Mouse (Mus musculus): ENCODE data around the gene Sec14l1. TPM values are rescaled to one million over a fixed set of nuclear protein-coding genes. Genes with fewer than 3 reads are reported as not detected.

The Sec14l1 gene
- total RNA-seq, 2 experiments from 2014 or later, result 198 to 229 TPM

GRCm38 (mm10) chr11:117089673-117090419 lies 25.1 kb upstream of the Sec14l1 start:
- DNase-seq (ENCODE audit: extremely low spot score in 1 of 2, low spot score in 2 of 2), result no peak
- intact Hi-C loops (cut with DNase I), result no loop called here
- no peak for TF ChIP-seq CTCF (IDR thresholded peaks at IDR 0.05)
- Histone ChIP-seq H3K27ac (no peak overlapping the region), H3K4me3 (no peak overlapping the region)

- intact Hi-C loops (cut with DNase I), result no loop called here
Measured at GRCm38 (mm10) chr11:117091406-117091805, 23.6 kb upstream of the Sec14l1 start.

GRCm38 (mm10) chr11:117091845-117092244 lies 23.1 kb upstream of the Sec14l1 start:
- H3K27ac ChIP-seq, result no peak overlapping the region; the same call in 1 of the 2 replicates
- H3K4me3 ChIP-seq, result no peak overlapping the region
- intact Hi-C loops (cut with DNase I), result no loop called here
- TF ChIP-seq CTCF (IDR thresholded peaks at IDR 0.05), result no peak
- DNase-seq (ENCODE audit: extremely low spot score in 1 of 2, low spot score in 2 of 2), result no peak

More at GRCm38 (mm10) chr11:117091406-117091805, 23.6 kb upstream of the Sec14l1 start:
- H3K27ac ChIP-seq, result no peak overlapping the region
- no peak for DNase-seq (ENCODE audit: extremely low spot score in 1 of 2, low spot score in 2 of 2)
- H3K4me3 ChIP-seq, result no peak overlapping the region
- TF ChIP-seq CTCF (IDR thresholded peaks at IDR 0.05), result no peak

GRCm38 (mm10) chr11:117092711-117093110 lies 22.3 kb upstream of the Sec14l1 start:
- no peak for TF ChIP-seq CTCF (IDR thresholded peaks at IDR 0.05)
- no peak overlapping the region for H3K4me3 ChIP-seq
- no peak overlapping the region for H3K27ac ChIP-seq
- DNase-seq (ENCODE audit: extremely low spot score in 1 of 2, low spot score in 2 of 2), result no peak
- intact Hi-C loops (cut with DNase I), result no loop called here

GRCm38 (mm10) chr11:117093900-117094552 lies 20.9 kb upstream of the Sec14l1 start:
- Histone ChIP-seq H3K4me3 (no peak overlapping the region), H3K27ac (peak overlapping the region; percentile 57)
- DNase-seq (ENCODE audit: extremely low spot score in 1 of 2, low spot score in 2 of 2), result no peak
- TF ChIP-seq CTCF (IDR thresholded peaks at IDR 0.05), result no peak
- intact Hi-C loops (cut with DNase I), result no loop called here

- no peak for DNase-seq (ENCODE audit: extremely low spot score in 1 of 2, low spot score in 2 of 2)
- intact Hi-C loops (cut with DNase I), result no loop called here
- TF ChIP-seq CTCF (IDR thresholded peaks at IDR 0.05), result no peak
- Histone ChIP-seq H3K27ac (peak overlapping the region; percentile 57), H3K4me3 (no peak overlapping the region)
Measured at GRCm38 (mm10) chr11:117094646-117095045, 20.3 kb upstream of the Sec14l1 start.

GRCm38 (mm10) chr11:117097021-117097420 lies 17.9 kb upstream of the Sec14l1 start:
- TF ChIP-seq CTCF (IDR thresholded peaks at IDR 0.05), result no peak
- DNase-seq (ENCODE audit: extremely low spot score in 1 of 2, low spot score in 2 of 2), result no peak
- Histone ChIP-seq H3K4me3 (no peak overlapping the region), H3K27ac (peak overlapping the region; percentile 80)
- intact Hi-C loops (cut with DNase I), result no loop called here

GRCm38 (mm10) chr11:117098155-117098554 lies 16.8 kb upstream of the Sec14l1 start:
- H3K27ac ChIP-seq, result peak overlapping the region; percentile 80; the same call in 1 of the 2 replicates
- no peak overlapping the region for H3K4me3 ChIP-seq
- DNase-seq (ENCODE audit: extremely low spot score in 1 of 2, low spot score in 2 of 2), result peak in 1 of 2 experiments; percentile 34
- intact Hi-C loops (cut with DNase I), result no loop called here
- TF ChIP-seq CTCF (IDR thresholded peaks at IDR 0.05), result no peak

- TF ChIP-seq CTCF (IDR thresholded peaks at IDR 0.05), result no peak
- DNase-seq (ENCODE audit: extremely low spot score in 1 of 2, low spot score in 2 of 2), result no peak
- 0 out of 2 replicates have a peak overlapping the region, but pooled peaks have one; percentile 24 for H3K27ac ChIP-seq
- intact Hi-C loops (cut with DNase I), result no loop called here
- no peak overlapping the region for H3K4me3 ChIP-seq
Measured at GRCm38 (mm10) chr11:117098784-117099183, 16.2 kb upstream of the Sec14l1 start.

- TF ChIP-seq CTCF (IDR thresholded peaks at IDR 0.05), result no peak
- no peak for DNase-seq (ENCODE audit: extremely low spot score in 1 of 2, low spot score in 2 of 2)
- Histone ChIP-seq H3K27ac (no peak overlapping the region), H3K4me3 (no peak overlapping the region)
- intact Hi-C loops (cut with DNase I), result no loop called here
Measured at GRCm38 (mm10) chr11:117099372-117099771, 15.6 kb upstream of the Sec14l1 start.

GRCm38 (mm10) chr11:117101351-117101921 lies 13.5 kb upstream of the Sec14l1 start:
- peak overlapping the region; percentile 94 for H3K27ac ChIP-seq
- H3K4me3 ChIP-seq, result no peak overlapping the region
- no peak for TF ChIP-seq CTCF (IDR thresholded peaks at IDR 0.05)
- no peak for DNase-seq (ENCODE audit: extremely low spot score in 1 of 2, low spot score in 2 of 2)
- intact Hi-C loops (cut with DNase I), result loop anchor here (1.0 kb wide), 1 partner anchor 20 kb away; no protein-coding TSS in a partner anchor

Measured in left cerebral cortex, adult 2 months (tissue).